Mouse (Mus musculus) heart, adult 11 months (tissue): Measurements from ENCODE around the gene Tbx1.
"Not testable (repeated sequence)": the region's sequence is repeated elsewhere in the genome, so short reads cannot be mapped to it uniquely, and the experiment has no call there.

Source experiments
- DNase-seq: peaks from one replicate; pipeline ENCODE4 v3.0.0; 2022

Tbx1 gene

DNA sequence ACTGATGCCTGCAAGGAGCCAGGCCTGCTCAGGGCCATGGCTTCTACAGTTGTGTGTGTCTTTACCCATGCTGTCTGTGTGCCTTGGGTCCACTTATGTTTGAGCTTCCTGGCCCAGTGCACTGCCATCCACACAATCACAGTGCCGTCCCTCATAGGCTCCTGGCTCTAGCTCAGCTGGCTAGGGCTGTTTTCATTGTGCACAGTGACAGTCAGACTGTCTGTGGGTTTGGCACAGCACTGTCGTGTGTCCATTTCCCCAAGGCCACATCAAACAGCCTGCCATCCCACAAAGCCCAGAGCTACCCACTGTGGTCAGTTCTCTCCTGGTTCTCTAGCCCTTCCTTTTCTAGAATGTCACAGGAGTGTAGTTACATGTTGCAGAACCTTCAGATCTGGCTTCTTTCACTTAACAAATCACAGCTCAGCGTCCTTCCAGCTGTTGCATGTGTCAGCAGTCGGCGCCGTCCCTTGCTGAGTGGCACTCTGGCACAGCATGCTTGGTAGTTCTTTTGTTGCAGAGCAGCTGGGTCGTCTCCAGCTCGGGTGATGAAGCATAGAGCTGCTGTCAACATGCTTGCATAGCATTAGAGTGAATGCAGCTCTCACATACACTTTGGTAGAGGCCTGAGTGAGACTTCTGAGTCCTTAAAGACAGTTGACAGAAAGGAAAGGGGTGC is 47.2 kb downstream of the Tbx1 start:
- DNase-seq: peak; percentile 74

DNA sequence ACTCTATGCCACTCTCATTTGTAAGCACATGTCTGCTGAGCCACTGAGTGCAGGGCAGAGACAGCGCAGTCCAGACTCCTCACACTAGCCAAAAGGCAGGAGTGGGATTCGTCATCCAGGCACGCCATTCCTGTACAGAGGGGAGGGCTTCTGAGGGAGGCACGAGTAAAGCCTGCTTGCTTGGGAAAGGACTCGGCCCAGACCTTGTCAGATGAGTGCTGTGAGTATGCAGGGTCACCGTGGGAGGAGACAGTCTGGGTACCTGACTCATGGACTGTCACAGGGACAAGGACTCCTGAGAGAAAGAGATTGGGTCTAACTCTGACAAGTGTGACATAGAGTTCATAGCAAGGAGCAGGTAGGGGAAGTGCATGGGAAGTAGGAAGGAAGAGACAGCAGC is 51.2 kb downstream of the Tbx1 start:
- peak; percentile 72 for DNase-seq

- DNase-seq: peak; percentile 74
These were observed 53.0 kb downstream of the Tbx1 start for GRCm38 (mm10) chr16:18537407-18537990.

GRCm38 (mm10) chr16:18533061-18533460 is 57.4 kb downstream of the Tbx1 start:
- not testable (repeated sequence) for DNase-seq
